Mouse (Mus musculus): ENCODE measurements at regions not wholly inside any gene's neighbourhood (a gene's known extent, or its start where the extent isn't known, plus 50 kb on each side); places are given as distances from the start of the nearest gene placed in this dataset.

DNA sequence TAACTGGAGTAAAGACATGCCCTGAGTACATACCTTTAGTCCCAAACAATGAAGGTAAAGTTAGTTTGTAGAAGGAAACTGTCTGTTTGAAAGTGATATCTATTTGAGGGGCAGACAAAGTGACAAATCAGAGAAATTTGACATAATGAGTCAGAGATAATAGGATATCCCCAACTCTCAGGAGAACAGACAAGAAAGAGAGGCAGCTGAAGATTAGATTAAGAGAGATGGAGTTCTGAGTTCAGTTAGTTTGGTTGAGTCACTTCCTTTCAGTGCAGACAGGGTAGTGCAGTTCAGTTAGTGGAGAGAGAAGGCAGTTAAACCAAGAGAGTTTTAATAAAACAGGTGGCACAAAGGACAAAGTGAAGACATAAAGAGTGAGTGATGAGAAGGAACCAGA lies 477.4 kb upstream of the Diaph2 start:
- Histone ChIP-seq H3K79me2 (replicated peaks; ENCODE audit: control insufficient read depth, insufficient read depth, low read length) (no peaks in the 10 kb centered on the region), H3K9ac (ENCODE audit: low read depth, low read length) (no peak overlapping the region), H3K27me3 (ENCODE audit: control insufficient read depth, insufficient read depth, low read length) (no peaks in the 10 kb centered on the region), H3K36me3 (ENCODE audit: control insufficient read depth, insufficient read depth, low read length) (no peaks in the 10 kb centered on the region), H3K4me3 (no peak overlapping the region), H3K27ac (no peak overlapping the region), H3K4me1 (ENCODE audit: control insufficient read depth, insufficient read depth, low read length) (no peaks in the 10 kb centered on the region)
- no peak for DNase-seq
- TF ChIP-seq EP300 (IDR thresholded peaks at IDR 0.05; ENCODE audit: insufficient read depth, low read depth, low read length) (no peak), CTCF (IDR thresholded peaks at IDR 0.05) (no peak), POLR2A (IDR thresholded peaks at IDR 0.05; ENCODE audit: insufficient read depth, low read depth, low read length) (no peak)
- intact Hi-C loops (cut with DNase I): no loop called here

DNA sequence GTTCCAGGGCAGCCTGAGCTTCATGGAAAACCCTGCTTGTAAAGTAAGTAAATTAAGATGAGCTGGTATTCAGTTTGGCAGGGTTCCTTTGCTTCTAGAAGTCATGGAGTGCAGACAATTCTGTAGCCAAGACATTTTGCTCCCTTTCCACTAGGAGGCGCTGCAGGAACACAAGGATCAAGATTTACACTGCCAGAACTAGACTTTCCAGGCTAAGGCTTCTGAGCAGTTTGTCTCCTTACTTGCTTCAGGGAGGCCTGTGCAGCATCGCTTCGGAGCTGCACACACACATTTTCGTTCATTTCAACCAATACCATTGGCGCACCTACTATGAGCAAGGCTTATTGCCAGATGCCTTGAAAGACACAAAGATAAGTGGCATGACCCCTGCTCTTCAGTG lies 445.6 kb upstream of the Diaph2 start:
- Histone ChIP-seq H3K79me2 (replicated peaks; ENCODE audit: control insufficient read depth, insufficient read depth, low read length) (no peaks in the 10 kb centered on the region), H3K36me3 (ENCODE audit: control insufficient read depth, insufficient read depth, low read length) (no peaks in the 10 kb centered on the region), H3K27me3 (ENCODE audit: control insufficient read depth, insufficient read depth, low read length) (no peaks in the 10 kb centered on the region), H3K4me1 (ENCODE audit: control insufficient read depth, insufficient read depth, low read length) (peaks cover 1% of the 10 kb centered on the region; the same call in 1 of the 2 replicates), H3K4me3 (no peak overlapping the region), H3K9ac (ENCODE audit: low read depth, low read length) (no peak overlapping the region), H3K27ac (no peak overlapping the region)
- intact Hi-C loops (cut with DNase I): loop anchor here (5.0 to 10.0 kb wide), 2 partner anchors 111 to 578 kb away; no protein-coding TSS in a partner anchor
- 42% methylated on average over 5 of the region's 5 CpGs for WGBS
- DNase-seq: peak; percentile 13 to 24
- TF ChIP-seq CTCF (IDR thresholded peaks at IDR 0.05) (peak; percentile 80), EP300 (IDR thresholded peaks at IDR 0.05; ENCODE audit: insufficient read depth, low read depth, low read length) (no peak)

DNA sequence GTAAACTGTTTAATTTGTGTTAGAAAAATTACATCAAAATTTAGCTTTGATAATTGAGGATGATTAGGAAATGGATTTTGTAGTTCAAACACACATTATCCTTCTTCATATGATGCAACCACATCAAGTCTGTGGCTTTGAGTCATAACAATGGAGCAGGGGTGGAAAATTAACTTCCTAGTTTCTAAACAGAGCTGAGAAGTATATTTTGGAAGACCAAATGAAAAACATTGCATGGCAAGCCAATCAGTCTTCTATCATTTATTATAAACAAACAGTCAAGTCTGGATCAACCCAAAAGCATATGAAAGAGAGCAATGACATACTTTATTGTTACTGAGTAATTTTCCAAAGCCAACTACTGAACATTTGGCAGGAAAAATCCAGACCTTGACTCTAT lies 440.2 kb upstream of the Diaph2 start:
- Histone ChIP-seq H3K27ac (no peak overlapping the region), H3K4me3 (no peak overlapping the region), H3K27me3 (ENCODE audit: control insufficient read depth, insufficient read depth, low read length) (no peaks in the 10 kb centered on the region), H3K9ac (ENCODE audit: low read depth, low read length) (no peak overlapping the region), H3K4me1 (ENCODE audit: control insufficient read depth, insufficient read depth, low read length) (no peaks in the 10 kb centered on the region), H3K36me3 (ENCODE audit: control insufficient read depth, insufficient read depth, low read length) (no peaks in the 10 kb centered on the region), H3K79me2 (replicated peaks; ENCODE audit: control insufficient read depth, insufficient read depth, low read length) (no peaks in the 10 kb centered on the region)
- intact Hi-C loops (cut with DNase I): loop anchor here (10.0 kb wide), 1 partner anchor 105 kb away; no protein-coding TSS in a partner anchor
- no peak for DNase-seq
- no peak for TF ChIP-seq POLR2A (IDR thresholded peaks at IDR 0.05; ENCODE audit: insufficient read depth, low read depth, low read length)
- no peak for TF ChIP-seq EP300 (IDR thresholded peaks at IDR 0.05; ENCODE audit: insufficient read depth, low read depth, low read length)
- TF ChIP-seq CTCF (IDR thresholded peaks at IDR 0.05): no peak

DNA sequence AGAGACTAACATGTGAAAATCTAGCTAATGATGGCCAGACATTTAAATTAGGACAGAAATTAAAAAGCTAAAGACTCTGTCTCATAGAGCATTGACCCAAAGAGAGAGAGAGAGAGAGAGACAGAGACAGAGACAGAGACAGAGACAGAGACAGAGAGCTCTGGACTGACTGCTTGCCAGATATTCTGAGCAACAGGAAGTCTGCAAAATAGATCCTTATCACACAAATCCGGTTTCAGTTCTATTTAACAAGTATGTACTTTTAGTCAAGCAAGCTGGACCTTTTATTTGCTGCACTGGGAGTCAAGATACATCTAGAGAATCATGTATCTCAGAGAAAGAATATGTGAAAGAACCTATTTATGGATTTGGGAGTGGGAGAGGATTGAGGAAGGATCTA lies 420.1 kb upstream of the Diaph2 start:
- no peaks in the 10 kb centered on the region for H3K27me3 ChIP-seq (ENCODE audit: control insufficient read depth, insufficient read depth, low read length)
- no peak overlapping the region for H3K4me3 ChIP-seq
- no peaks in the 10 kb centered on the region for H3K36me3 ChIP-seq (ENCODE audit: control insufficient read depth, insufficient read depth, low read length)
- TF ChIP-seq POLR2A (IDR thresholded peaks at IDR 0.05; ENCODE audit: insufficient read depth, low read depth, low read length) (no peak), EP300 (IDR thresholded peaks at IDR 0.05; ENCODE audit: insufficient read depth, low read depth, low read length) (no peak), CTCF (IDR thresholded peaks at IDR 0.05) (no peak)
- WGBS: 26% methylated on average over 1 of the region's 1 CpGs
- H3K27ac ChIP-seq: peak overlapping the region; percentile 38; the same call in 1 of the 2 replicates
- no peak overlapping the region for H3K9ac ChIP-seq (ENCODE audit: low read depth, low read length)
- no peaks in the 10 kb centered on the region for H3K79me2 ChIP-seq (replicated peaks; ENCODE audit: control insufficient read depth, insufficient read depth, low read length)
- intact Hi-C loops (cut with DNase I): no loop called here
- DNase-seq: no peak
- H3K4me1 ChIP-seq (ENCODE audit: control insufficient read depth, insufficient read depth, low read length): no peaks in the 10 kb centered on the region

DNA sequence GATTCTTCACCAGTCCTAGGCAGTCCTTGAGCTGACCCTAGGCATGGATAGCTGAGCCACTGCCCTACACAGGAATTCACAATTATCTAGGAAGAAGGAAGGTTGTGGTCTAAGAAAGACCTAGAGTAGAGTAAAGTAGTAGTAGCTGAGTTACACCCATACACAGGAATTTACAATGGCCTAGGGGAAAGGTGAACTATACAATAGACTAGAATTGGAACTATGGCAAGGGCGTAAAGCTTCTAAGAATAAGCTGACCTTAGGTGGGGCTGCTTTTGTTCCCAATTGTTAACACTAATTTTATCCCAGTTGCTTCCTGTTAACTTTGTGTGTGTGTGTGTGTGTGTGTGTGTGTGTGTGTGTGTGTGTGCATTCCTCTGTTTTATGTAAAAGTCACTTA lies 416.7 kb upstream of the Diaph2 start:
- no peaks in the 10 kb centered on the region for H3K27me3 ChIP-seq (ENCODE audit: control insufficient read depth, insufficient read depth, low read length)
- no peak for TF ChIP-seq POLR2A (IDR thresholded peaks at IDR 0.05; ENCODE audit: insufficient read depth, low read depth, low read length)
- TF ChIP-seq CTCF (IDR thresholded peaks at IDR 0.05): no peak
- no peak for TF ChIP-seq EP300 (IDR thresholded peaks at IDR 0.05; ENCODE audit: insufficient read depth, low read depth, low read length)
- H3K4me1 ChIP-seq (ENCODE audit: control insufficient read depth, insufficient read depth, low read length): no peaks in the 10 kb centered on the region
- no peaks in the 10 kb centered on the region for H3K79me2 ChIP-seq (replicated peaks; ENCODE audit: control insufficient read depth, insufficient read depth, low read length)
- DNase-seq: no peak
- whole genome bisulfite sequencing: 71% methylated on average over 1 of the region's 1 CpGs
- H3K4me3 ChIP-seq: no peak overlapping the region
- H3K36me3 ChIP-seq (ENCODE audit: control insufficient read depth, insufficient read depth, low read length): no peaks in the 10 kb centered on the region
- peak overlapping the region; percentile 38; the same call in 1 of the 2 replicates for H3K27ac ChIP-seq
- intact Hi-C loops (cut with DNase I): no loop called here
- H3K9ac ChIP-seq (ENCODE audit: low read depth, low read length): no peak overlapping the region
